Mouse (Mus musculus): Measurements from ENCODE around the gene Vwa8. TPM values are rescaled to one million over a fixed set of nuclear protein-coding genes. Genes with fewer than 3 reads are reported as not detected.

Gene Vwa8
- total RNA-seq, 4 experiments from 2014 or later, result 168 to 243 (median 193) TPM

- no peak for DNase-seq (ENCODE audit: low spot score)
These were observed 377.2 kb downstream of the Vwa8 start for GRCm38 (mm10) chr14:79226056-79226455.

DNA sequence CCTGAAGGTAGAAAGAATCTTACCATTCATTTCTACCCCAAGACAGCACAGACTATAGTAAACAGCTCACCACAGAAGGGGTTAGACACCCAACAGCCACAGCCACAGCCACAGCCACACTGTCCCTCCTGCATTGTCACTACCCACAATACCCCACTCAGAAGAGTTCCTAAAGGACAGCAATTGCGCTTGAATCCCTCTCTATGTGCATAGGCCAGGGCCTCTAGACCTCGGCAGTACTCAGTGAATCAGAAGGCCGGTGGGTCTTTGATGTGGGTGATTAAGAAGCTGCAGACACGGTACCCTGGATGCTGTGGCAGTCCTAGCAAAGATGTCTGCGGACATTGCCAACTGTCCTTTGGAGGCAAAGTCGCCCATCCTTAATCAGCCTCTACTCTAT is 377.9 kb downstream of the Vwa8 start:
- DNase-seq (ENCODE audit: low spot score), result no peak

DNA sequence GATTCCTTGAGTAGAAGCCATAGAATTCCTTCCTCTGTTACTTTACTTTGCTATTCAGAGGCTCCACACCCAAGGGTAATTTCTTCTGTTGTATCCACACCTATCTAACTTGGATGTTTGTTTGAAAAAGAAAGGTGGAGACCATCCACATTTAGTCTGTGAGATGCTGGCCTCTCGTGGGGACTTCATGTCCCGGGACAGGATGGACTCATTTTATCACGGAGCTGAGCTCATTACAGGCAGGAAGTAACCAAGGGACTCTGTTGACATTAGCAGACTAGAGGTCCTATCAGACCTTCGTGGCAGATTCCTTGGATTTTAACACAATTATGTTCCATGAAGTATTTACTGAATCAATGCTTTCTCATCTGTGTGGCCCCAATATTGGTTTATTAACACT is 379.1 kb downstream of the Vwa8 start:
- DNase-seq (ENCODE audit: low spot score), result peak; percentile 57

GRCm38 (mm10) chr14:79231677-79232076 is 382.8 kb downstream of the Vwa8 start:
- no peak for DNase-seq (ENCODE audit: low spot score)

- DNase-seq (ENCODE audit: low spot score), result no peak
These were observed 384.8 kb downstream of the Vwa8 start for GRCm38 (mm10) chr14:79233697-79234096.

DNA sequence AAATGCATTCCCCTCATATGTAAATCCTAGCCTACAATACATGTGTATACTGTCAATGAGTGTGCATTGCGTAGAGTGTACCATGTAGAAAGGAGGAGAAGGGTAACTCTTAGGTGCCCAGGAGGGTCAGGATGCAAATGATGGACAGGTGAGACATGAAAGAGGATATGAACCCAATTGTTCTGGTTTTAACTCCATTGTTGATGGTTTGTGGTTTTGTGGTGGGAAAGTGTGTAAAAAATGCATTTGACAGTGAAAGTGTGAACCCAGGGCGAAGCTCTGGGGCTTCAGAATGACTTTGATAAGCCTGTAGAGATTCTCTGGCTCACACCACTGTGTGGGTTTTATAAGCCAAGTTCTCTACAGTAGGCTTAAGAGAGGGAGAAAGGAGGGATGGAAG is 385.7 kb downstream of the Vwa8 start:
- DNase-seq (ENCODE audit: low spot score), result no peak

DNA sequence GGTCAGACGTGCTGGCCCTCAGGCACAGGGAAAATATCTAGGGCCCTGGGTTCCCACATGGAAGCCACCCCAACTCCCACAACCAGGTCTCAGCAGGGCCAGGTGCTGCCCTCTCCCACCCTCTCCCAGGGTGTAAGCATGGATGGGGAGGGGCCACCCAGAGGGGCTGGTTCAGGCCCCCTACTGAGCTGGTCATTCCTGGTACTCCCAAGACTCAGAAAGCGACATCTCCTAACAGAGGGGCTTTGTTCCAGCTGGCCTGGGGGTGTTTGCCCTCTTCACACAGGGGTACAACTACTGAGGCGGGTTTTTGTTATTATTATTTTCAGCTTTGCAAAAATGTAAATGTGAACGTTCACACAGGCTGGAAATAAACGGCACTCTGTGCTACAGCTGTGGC is 386.3 kb downstream of the Vwa8 start:
- DNase-seq (ENCODE audit: low spot score), result no peak

DNA sequence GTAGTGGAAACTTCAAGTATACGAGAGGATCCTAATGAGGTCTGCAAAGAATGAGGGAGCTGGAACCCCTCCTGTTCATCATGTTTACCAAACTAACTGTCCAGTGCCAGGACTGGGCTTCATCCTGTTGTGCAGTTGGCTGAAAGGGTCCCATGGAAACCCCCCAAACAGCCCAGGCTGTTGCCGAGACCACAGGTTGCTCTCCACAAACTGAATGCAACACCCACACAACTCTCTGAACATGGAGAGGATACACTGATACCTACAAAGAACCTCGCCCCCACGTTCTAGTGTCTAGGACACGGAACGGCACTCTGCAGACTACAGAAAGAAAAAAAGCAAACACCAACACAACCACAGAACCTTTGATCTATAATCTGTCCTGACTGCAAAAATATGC is 387.4 kb downstream of the Vwa8 start:
- DNase-seq (ENCODE audit: low spot score), result no peak

- no peak for DNase-seq (ENCODE audit: low spot score)
These were observed 390.6 kb downstream of the Vwa8 start for GRCm38 (mm10) chr14:79239402-79239801.

- DNase-seq (ENCODE audit: low spot score), result no peak
These were observed 392.3 kb downstream of the Vwa8 start for GRCm38 (mm10) chr14:79241057-79241570.

GRCm38 (mm10) chr14:79241656-79242385 is 393.0 kb downstream of the Vwa8 start:
- no peak for DNase-seq (ENCODE audit: low spot score)

DNA sequence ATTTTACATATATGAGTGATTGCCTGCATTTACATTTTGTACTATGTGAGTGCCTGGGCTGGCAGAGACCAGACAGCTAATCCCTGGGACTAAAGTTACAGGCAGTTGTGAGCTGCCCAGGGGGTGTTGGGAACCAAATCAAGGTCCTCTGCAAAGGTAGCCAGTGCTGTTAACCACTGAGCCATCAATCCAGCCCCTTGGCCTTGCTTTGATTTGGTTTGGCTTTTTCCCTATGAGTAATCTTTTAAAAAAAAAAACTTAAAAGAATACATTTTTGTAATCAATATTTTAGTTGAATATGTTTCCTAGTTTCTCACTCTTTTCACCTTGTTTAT is 393.5 kb downstream of the Vwa8 start:
- DNase-seq (ENCODE audit: low spot score), result no peak

DNA sequence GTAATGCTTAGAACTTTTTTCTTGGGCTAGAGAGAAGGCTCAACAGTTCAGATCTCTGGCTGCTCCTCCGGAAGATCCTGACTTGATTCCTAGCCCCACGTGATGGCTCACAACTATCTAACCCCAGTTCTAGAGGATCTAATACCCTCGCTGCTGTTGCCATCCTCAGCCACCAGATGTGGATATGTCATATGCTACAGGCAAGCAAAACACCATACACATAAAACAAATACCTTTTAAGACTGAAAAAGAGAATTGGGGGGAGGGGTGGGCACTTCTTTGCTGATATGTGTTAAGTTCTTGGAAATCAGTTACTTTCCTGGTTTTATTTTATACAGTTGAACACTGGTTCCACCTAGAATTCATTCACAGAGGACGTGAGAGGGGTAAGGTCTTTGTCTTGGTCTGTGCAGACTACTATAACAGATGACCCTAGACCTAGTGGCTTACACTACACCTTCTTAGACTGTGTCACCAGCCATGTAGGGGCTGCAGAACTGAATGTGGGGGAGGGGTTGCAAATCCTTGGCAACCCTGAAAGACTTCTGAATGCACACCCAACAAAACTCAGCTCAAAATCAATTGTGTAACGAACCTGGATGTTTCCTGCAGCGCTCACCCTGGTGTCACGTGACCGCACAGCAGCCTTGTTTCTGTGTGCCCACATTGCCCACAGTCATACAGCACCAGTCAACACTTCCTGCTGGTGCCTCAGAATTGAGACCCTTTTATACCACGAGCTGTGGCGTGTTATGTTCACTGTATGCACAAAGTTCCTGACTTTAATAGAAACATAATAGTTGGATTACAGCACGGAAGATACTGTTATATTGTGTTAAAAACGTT is 394.4 kb downstream of the Vwa8 start:
- no peak for DNase-seq (ENCODE audit: low spot score)

GRCm38 (mm10) chr14:79244571-79244970 is 395.7 kb downstream of the Vwa8 start:
- DNase-seq (ENCODE audit: low spot score), result no peak

GRCm38 (mm10) chr14:79251727-79252285 is 403.0 kb downstream of the Vwa8 start:
- DNase-seq (ENCODE audit: low spot score), result no peak

Other genes starting within 250 kb of the Vwa8 start
- 1 to 10 TPM; 4.3 to 7.0 (median 5.9) TPM for gene Dgkh, start 116.3 kb upstream of the Vwa8 start, total RNA-seq (2022)